Mouse (Mus musculus): ENCODE measurements at regions not wholly inside any gene's neighbourhood (a gene's known extent, or its start where the extent isn't known, plus 50 kb on each side); places are given as distances from the start of the nearest gene placed in this dataset.

GRCm38 (mm10) chr1:88586128-88586527, 76.3 kb upstream of the Glrp1 start:
- Histone ChIP-seq H3K9ac (ENCODE audit: low read length) (no peak overlapping the region), H3K4me2 (ENCODE audit: low read length) (no peak overlapping the region), H3K4me1 (replicated peaks; ENCODE audit: control insufficient read depth, insufficient read depth, low read length) (0 out of 2 replicates have a peak, but pooled peaks cover 7% of the 10 kb centered on the region), H3K9me3 (ENCODE audit: control insufficient read depth, low read length) (no peaks in the 10 kb centered on the region), H3K27ac (ENCODE audit: low read depth) (no peak overlapping the region), H3K4me3 (ENCODE audit: low read depth, low read length) (no peak overlapping the region), H3K27me3 (replicated peaks; ENCODE audit: control insufficient read depth, insufficient read depth, low read length) (no peaks in the 10 kb centered on the region), H3K36me3 (ENCODE audit: control insufficient read depth, insufficient read depth, low read length) (no peaks in the 10 kb centered on the region)
- DNase-seq (ENCODE audit: low spot score), result no peak
- WGBS, result 67% methylated on average over 2 of the region's 2 CpGs
- no peak for ATAC-seq (replicated peaks; ENCODE audit: low FRiP score, low TSS enrichment, low read depth)

- DNase-seq (ENCODE audit: low spot score) (no peak), ATAC-seq (replicated peaks; ENCODE audit: low FRiP score, low TSS enrichment, low read depth) (no peak)
- no peak overlapping the region for H3K4me3 ChIP-seq (ENCODE audit: low read depth, low read length)
- 63% methylated on average over 5 of the region's 5 CpGs for WGBS
- no peaks in the 10 kb centered on the region for H3K36me3 ChIP-seq (ENCODE audit: control insufficient read depth, insufficient read depth, low read length)
- H3K4me1 ChIP-seq (replicated peaks; ENCODE audit: control insufficient read depth, insufficient read depth, low read length), result 0 out of 2 replicates have a peak, but pooled peaks cover 7% of the 10 kb centered on the region
- no peak overlapping the region for H3K27ac ChIP-seq (ENCODE audit: low read depth)
- H3K4me2 ChIP-seq (ENCODE audit: low read length), result no peak overlapping the region
- no peak overlapping the region for H3K9ac ChIP-seq (ENCODE audit: low read length)
- H3K27me3 ChIP-seq (replicated peaks; ENCODE audit: control insufficient read depth, insufficient read depth, low read length), result no peaks in the 10 kb centered on the region
- H3K9me3 ChIP-seq (ENCODE audit: control insufficient read depth, low read length), result no peaks in the 10 kb centered on the region
Observed at GRCm38 (mm10) chr1:88584515-88585033, 74.7 kb upstream of the Glrp1 start.

- H3K9me3 ChIP-seq (ENCODE audit: control insufficient read depth, low read length), result no peaks in the 10 kb centered on the region
- H3K9ac ChIP-seq (ENCODE audit: low read length), result no peak overlapping the region
- no peaks in the 10 kb centered on the region for H3K36me3 ChIP-seq (ENCODE audit: control insufficient read depth, insufficient read depth, low read length)
- DNase-seq (ENCODE audit: low spot score), result no peak
- H3K4me1 ChIP-seq (replicated peaks; ENCODE audit: control insufficient read depth, insufficient read depth, low read length), result no peaks in the 10 kb centered on the region
- H3K4me2 ChIP-seq (ENCODE audit: low read length), result no peak overlapping the region
- no peak overlapping the region for H3K4me3 ChIP-seq (ENCODE audit: low read depth, low read length)
- ATAC-seq (replicated peaks; ENCODE audit: low FRiP score, low TSS enrichment, low read depth), result no peak
- H3K27me3 ChIP-seq (replicated peaks; ENCODE audit: control insufficient read depth, insufficient read depth, low read length), result no peaks in the 10 kb centered on the region
- H3K27ac ChIP-seq (ENCODE audit: low read depth), result no peak overlapping the region
Observed at GRCm38 (mm10) chr1:88578231-88578620, 68.4 kb upstream of the Glrp1 start.

- Histone ChIP-seq H3K36me3 (ENCODE audit: control insufficient read depth, insufficient read depth, low read length) (no peaks in the 10 kb centered on the region), H3K9ac (ENCODE audit: low read length) (no peak overlapping the region), H3K9me3 (ENCODE audit: control insufficient read depth, low read length) (no peaks in the 10 kb centered on the region), H3K4me3 (ENCODE audit: low read depth, low read length) (no peak overlapping the region), H3K27ac (ENCODE audit: low read depth) (no peak overlapping the region), H3K4me2 (ENCODE audit: low read length) (no peak overlapping the region), H3K27me3 (replicated peaks; ENCODE audit: control insufficient read depth, insufficient read depth, low read length) (no peaks in the 10 kb centered on the region), H3K4me1 (replicated peaks; ENCODE audit: control insufficient read depth, insufficient read depth, low read length) (no peaks in the 10 kb centered on the region)
- DNase-seq (ENCODE audit: low spot score), result no peak
- no peak for ATAC-seq (replicated peaks; ENCODE audit: low FRiP score, low TSS enrichment, low read depth)
- WGBS, result 30% methylated on average over 12 of the region's 12 CpGs
Observed at GRCm38 (mm10) chr1:88577498-88578230, 67.8 kb upstream of the Glrp1 start.

- Histone ChIP-seq H3K27ac (ENCODE audit: low read depth) (no peak overlapping the region), H3K4me2 (ENCODE audit: low read length) (no peak overlapping the region)
- WGBS, result 61% methylated on average over 14 of the region's 14 CpGs
Observed at GRCm38 (mm10) chr1:88575917-88576669, 66.2 kb upstream of the Glrp1 start.

GRCm38 (mm10) chr1:88575291-88575690, 65.4 kb upstream of the Glrp1 start:
- DNase-seq (ENCODE audit: low spot score), result no peak
- Histone ChIP-seq H3K4me3 (ENCODE audit: low read depth, low read length) (no peak overlapping the region), H3K4me1 (replicated peaks; ENCODE audit: control insufficient read depth, insufficient read depth, low read length) (no peaks in the 10 kb centered on the region), H3K27ac (ENCODE audit: low read depth) (no peak overlapping the region), H3K27me3 (replicated peaks; ENCODE audit: control insufficient read depth, insufficient read depth, low read length) (no peaks in the 10 kb centered on the region), H3K4me2 (ENCODE audit: low read length) (no peak overlapping the region), H3K9me3 (ENCODE audit: control insufficient read depth, low read length) (peaks cover 3% of the 10 kb centered on the region; the same call in 1 of the 2 replicates), H3K9ac (ENCODE audit: low read length) (no peak overlapping the region), H3K36me3 (ENCODE audit: control insufficient read depth, insufficient read depth, low read length) (no peaks in the 10 kb centered on the region)
- no peak for ATAC-seq (replicated peaks; ENCODE audit: low FRiP score, low TSS enrichment, low read depth)
- WGBS, result 47% methylated on average over 4 of the region's 4 CpGs

More at GRCm38 (mm10) chr1:88575917-88576669, 66.2 kb upstream of the Glrp1 start:
- no peak overlapping the region for H3K9ac ChIP-seq (ENCODE audit: low read length)
- no peaks in the 10 kb centered on the region for H3K4me1 ChIP-seq (replicated peaks; ENCODE audit: control insufficient read depth, insufficient read depth, low read length)
- H3K4me3 ChIP-seq (ENCODE audit: low read depth, low read length), result no peak overlapping the region
- no peaks in the 10 kb centered on the region for H3K36me3 ChIP-seq (ENCODE audit: control insufficient read depth, insufficient read depth, low read length)
- ATAC-seq (replicated peaks; ENCODE audit: low FRiP score, low TSS enrichment, low read depth), result no peak
- H3K9me3 ChIP-seq (ENCODE audit: control insufficient read depth, low read length), result peaks cover 3% of the 10 kb centered on the region; the same call in 1 of the 2 replicates
- H3K27me3 ChIP-seq (replicated peaks; ENCODE audit: control insufficient read depth, insufficient read depth, low read length), result no peaks in the 10 kb centered on the region
- DNase-seq (ENCODE audit: low spot score), result no peak

GRCm38 (mm10) chr1:88572161-88572560, 62.3 kb upstream of the Glrp1 start:
- no peak overlapping the region for H3K4me3 ChIP-seq (ENCODE audit: low read depth, low read length)
- H3K27me3 ChIP-seq (replicated peaks; ENCODE audit: control insufficient read depth, insufficient read depth, low read length), result no peaks in the 10 kb centered on the region
- H3K27ac ChIP-seq (ENCODE audit: low read depth), result no peak overlapping the region
- H3K9me3 ChIP-seq (ENCODE audit: control insufficient read depth, low read length), result peaks cover 3% of the 10 kb centered on the region; the same call in 1 of the 2 replicates
- no peak overlapping the region for H3K9ac ChIP-seq (ENCODE audit: low read length)
- no peaks in the 10 kb centered on the region for H3K4me1 ChIP-seq (replicated peaks; ENCODE audit: control insufficient read depth, insufficient read depth, low read length)
- no peak for ATAC-seq (replicated peaks; ENCODE audit: low FRiP score, low TSS enrichment, low read depth)
- H3K4me2 ChIP-seq (ENCODE audit: low read length), result no peak overlapping the region
- no peak for DNase-seq (ENCODE audit: low spot score)
- 93% methylated on average over 13 of the region's 13 CpGs for WGBS
- H3K36me3 ChIP-seq (ENCODE audit: control insufficient read depth, insufficient read depth, low read length), result no peaks in the 10 kb centered on the region

GRCm38 (mm10) chr1:88568447-88569053, 58.7 kb upstream of the Glrp1 start:
- 86% methylated on average over 6 of the region's 6 CpGs for WGBS
- H3K4me1 ChIP-seq (replicated peaks; ENCODE audit: control insufficient read depth, insufficient read depth, low read length), result no peaks in the 10 kb centered on the region
- H3K36me3 ChIP-seq (ENCODE audit: control insufficient read depth, insufficient read depth, low read length), result no peaks in the 10 kb centered on the region
- H3K27me3 ChIP-seq (replicated peaks; ENCODE audit: control insufficient read depth, insufficient read depth, low read length), result no peaks in the 10 kb centered on the region
- no peak overlapping the region for H3K27ac ChIP-seq (ENCODE audit: low read depth)
- H3K4me2 ChIP-seq (ENCODE audit: low read length), result no peak overlapping the region
- no peak overlapping the region for H3K4me3 ChIP-seq (ENCODE audit: low read depth, low read length)
- DNase-seq (ENCODE audit: low spot score) (no peak), ATAC-seq (replicated peaks; ENCODE audit: low FRiP score, low TSS enrichment, low read depth) (no peak)
- no peak overlapping the region for H3K9ac ChIP-seq (ENCODE audit: low read length)
- peaks cover 3% of the 10 kb centered on the region; the same call in 1 of the 2 replicates for H3K9me3 ChIP-seq (ENCODE audit: control insufficient read depth, low read length)
